Mouse (Mus musculus): Measurements from ENCODE around the gene Ddb2.

Ddb2 gene

GRCm38 (mm10) chr2:91183711-91184405, 52.9 kb downstream of the Ddb2 start, which contains the start of gene Madd:
Gene Madd, minus strand, starts transcription at chr2:91183837.
- DNase-seq: peak; percentile 73

GRCm38 (mm10) chr2:91183148-91183513, 53.7 kb downstream of the Ddb2 start:
- peak; percentile 97 for DNase-seq

- DNase-seq: peak; percentile 78
Observed at GRCm38 (mm10) chr2:91182405-91183147, 54.2 kb downstream of the Ddb2 start.

GRCm38 (mm10) chr2:91182016-91182404, 54.8 kb downstream of the Ddb2 start:
- no peak for DNase-seq

GRCm38 (mm10) chr2:91180706-91181105, 56.1 kb downstream of the Ddb2 start:
- DNase-seq: no peak

- no peak for DNase-seq
Observed at GRCm38 (mm10) chr2:91179825-91180224, 57.0 kb downstream of the Ddb2 start.

GRCm38 (mm10) chr2:91176234-91176633, 60.5 kb downstream of the Ddb2 start:
- no peak for DNase-seq

- no peak for DNase-seq
Observed at GRCm38 (mm10) chr2:91175490-91175889, 61.3 kb downstream of the Ddb2 start.

- peak; percentile 43 for DNase-seq
Observed at GRCm38 (mm10) chr2:91169587-91170322, 67.0 kb downstream of the Ddb2 start.

- DNase-seq: no peak
Observed at GRCm38 (mm10) chr2:91167629-91168028, 69.2 kb downstream of the Ddb2 start.

GRCm38 (mm10) chr2:91164991-91165390, 71.8 kb downstream of the Ddb2 start:
- DNase-seq: no peak

GRCm38 (mm10) chr2:91163532-91163931, 73.2 kb downstream of the Ddb2 start:
- no peak for DNase-seq

- no peak for DNase-seq
Observed at GRCm38 (mm10) chr2:91162952-91163351, 73.8 kb downstream of the Ddb2 start.
